Mouse (Mus musculus): ENCODE results near the gene Aurkc. TPM values are rescaled to one million over a fixed set of nuclear protein-coding genes. Genes with fewer than 3 reads are reported as not detected.
"Not testable (repeated sequence)": the region's sequence is repeated elsewhere in the genome, so short reads cannot be mapped to it uniquely, and the experiment has no call there.

Aurkc gene
- total RNA-seq (2021) = under 1 TPM in 1 of 2 experiments, not detected in 1; 0.64 TPM

- DNase-seq (ENCODE audit: extremely low spot score in 1 of 2, low spot score in 2 of 2); intact Hi-C loops (cut with DNase I): not testable (repeated sequence)
Observed at GRCm38 (mm10) chr7:6995251-6995650, at the start of gene Aurkc. Aurkc (plus strand) TSS chr7:6995300.

- intact Hi-C loops (cut with DNase I) = loop anchor here (10.0 kb wide), 1 partner anchor 337 kb away; no protein-coding TSS in a partner anchor
- not testable (repeated sequence) for DNase-seq (ENCODE audit: extremely low spot score in 1 of 2, low spot score in 2 of 2)
Observed at GRCm38 (mm10) chr7:6948061-6948460, 47.0 kb upstream of the Aurkc start.

- intact Hi-C loops (cut with DNase I) = no loop called here
Observed at GRCm38 (mm10) chr7:6956576-6956975, 38.5 kb upstream of the Aurkc start.

GRCm38 (mm10) chr7:6958574-6958973 is 36.5 kb upstream of the Aurkc start:
- intact Hi-C loops (cut with DNase I) = no loop called here
- DNase-seq (ENCODE audit: extremely low spot score in 1 of 2, low spot score in 2 of 2) = no peak

More at GRCm38 (mm10) chr7:6956576-6956975, 38.5 kb upstream of the Aurkc start:
- no peak for DNase-seq (ENCODE audit: extremely low spot score in 1 of 2, low spot score in 2 of 2)

GRCm38 (mm10) chr7:6973566-6973965 is 21.5 kb upstream of the Aurkc start:
- intact Hi-C loops (cut with DNase I) = no loop called here
- DNase-seq (ENCODE audit: extremely low spot score in 1 of 2, low spot score in 2 of 2) = no peak

GRCm38 (mm10) chr7:6976890-6977289 is 18.2 kb upstream of the Aurkc start:
- intact Hi-C loops (cut with DNase I) = no loop called here
- no peak for DNase-seq (ENCODE audit: extremely low spot score in 1 of 2, low spot score in 2 of 2)

- DNase-seq (ENCODE audit: extremely low spot score in 1 of 2, low spot score in 2 of 2); intact Hi-C loops (cut with DNase I): not testable (repeated sequence)
Observed at GRCm38 (mm10) chr7:6998914-6999313, 3.8 kb downstream of the Aurkc start.

- DNase-seq (ENCODE audit: extremely low spot score in 1 of 2, low spot score in 2 of 2); intact Hi-C loops (cut with DNase I): not testable (repeated sequence)
Observed at GRCm38 (mm10) chr7:7005441-7005840, 10.3 kb downstream of the Aurkc start.

GRCm38 (mm10) chr7:7027445-7027844 is 32.3 kb downstream of the Aurkc start:
- no peak for DNase-seq (ENCODE audit: extremely low spot score in 1 of 2, low spot score in 2 of 2)
- intact Hi-C loops (cut with DNase I) = no loop called here

GRCm38 (mm10) chr7:7049659-7050320 is 54.7 kb downstream of the Aurkc start:
- DNase-seq (ENCODE audit: extremely low spot score in 1 of 2, low spot score in 2 of 2); intact Hi-C loops (cut with DNase I): not testable (repeated sequence)

Other genes with a start within 250 kb of the Aurkc start
- gene Zfp954, start 126.2 kb downstream of the Aurkc start, total RNA-seq (2021) = 10 to 100 TPM; 11.9 to 12.0 TPM
- 1 to 10 TPM; 1.8 to 2.7 TPM for gene Zfp773, start 141.5 kb downstream of the Aurkc start, total RNA-seq (2021)
- gene Zfp418, start 176.0 kb downstream of the Aurkc start, total RNA-seq (2021) = 1 to 10 TPM; 5.8 to 6.3 TPM
- gene Zfp772, start 214.7 kb downstream of the Aurkc start, total RNA-seq (2021) = 1 to 10 TPM; 8.7 to 9.2 TPM